Mouse (Mus musculus): ENCODE measurements at regions not wholly inside any gene's neighbourhood (a gene's known extent, or its start where the extent isn't known, plus 50 kb on each side); places are given as distances from the start of the nearest gene placed in this dataset.
A peak's percentile ranks its signal among the peaks of the same experiment; 100 is the strongest.
"Not testable (repeated sequence)": the region's sequence is repeated elsewhere in the genome, so short reads cannot be mapped to it uniquely, and the experiment has no call there.

DNA sequence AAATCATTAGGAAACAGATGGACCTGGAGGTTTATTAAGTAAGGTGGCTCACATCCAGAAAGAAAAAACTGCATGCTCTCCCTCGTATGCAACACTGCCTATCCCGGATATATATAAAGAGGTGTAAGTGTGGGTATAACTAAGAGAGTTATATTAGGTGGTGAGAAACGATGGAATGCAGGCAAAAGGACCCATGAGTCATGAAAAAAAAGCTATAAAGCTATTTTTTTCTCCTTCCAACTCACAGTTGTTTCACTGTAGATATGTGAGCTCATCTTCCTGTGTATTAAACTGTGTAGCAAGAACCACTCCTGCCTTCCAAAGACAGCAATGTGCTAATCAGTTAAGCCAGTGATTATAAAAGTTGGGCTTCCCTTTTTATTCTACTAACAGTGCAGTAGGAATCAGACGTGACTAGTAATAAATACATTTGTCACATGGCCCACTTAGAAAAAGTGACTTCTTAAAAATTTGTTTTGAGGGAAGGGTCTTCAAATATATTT, 51.4 kb upstream of the Bdh1 start:
- H3K4me3 ChIP-seq (ENCODE audit: low read depth, low read length); H3K9me3 ChIP-seq (ENCODE audit: control insufficient read depth, low read length); H3K9ac ChIP-seq (ENCODE audit: low read depth, low read length); H3K27ac ChIP-seq (ENCODE audit: low read depth, low read length); H3K27me3 ChIP-seq (replicated peaks; ENCODE audit: control insufficient read depth, insufficient read depth, low read length); H3K4me2 ChIP-seq; DNase-seq (ENCODE audit: low spot score); H3K36me3 ChIP-seq (ENCODE audit: control insufficient read depth, insufficient read depth, low read length); ATAC-seq (replicated peaks; ENCODE audit: low FRiP score); H3K4me1 ChIP-seq (replicated peaks; ENCODE audit: control insufficient read depth, insufficient read depth, low read length): not testable (repeated sequence)
- whole genome bisulfite sequencing: 64% methylated on average over 3 of the region's 4 CpGs

DNA sequence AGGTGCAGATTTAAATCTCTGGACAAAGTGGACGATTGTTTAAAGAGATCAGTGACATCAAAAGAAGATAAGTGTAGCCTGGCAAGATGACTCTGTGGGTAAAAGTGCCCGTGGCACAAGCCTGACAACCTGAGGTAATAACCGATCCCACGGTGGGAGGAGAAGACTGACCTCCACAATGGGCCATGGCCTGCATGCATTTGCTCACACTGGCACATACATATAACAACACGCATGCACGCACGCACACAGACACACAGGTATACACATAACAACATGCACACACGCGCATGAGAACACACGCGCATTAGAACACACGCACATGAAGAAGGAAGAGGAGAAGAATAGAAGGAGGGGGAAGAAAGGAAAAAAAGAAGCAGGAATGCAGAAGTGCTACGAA, 52.2 kb upstream of the Bdh1 start:
- H3K9ac ChIP-seq (ENCODE audit: low read depth, low read length): no peak overlapping the region
- DNase-seq (ENCODE audit: low spot score): no peak
- H3K27me3 ChIP-seq (replicated peaks; ENCODE audit: control insufficient read depth, insufficient read depth, low read length): no peaks in the 10 kb centered on the region
- no peaks in the 10 kb centered on the region for H3K4me1 ChIP-seq (replicated peaks; ENCODE audit: control insufficient read depth, insufficient read depth, low read length)
- no peak overlapping the region for H3K27ac ChIP-seq (ENCODE audit: low read depth, low read length)
- no peak overlapping the region for H3K4me3 ChIP-seq (ENCODE audit: low read depth, low read length)
- H3K9me3 ChIP-seq (ENCODE audit: control insufficient read depth, low read length): no peaks in the 10 kb centered on the region
- WGBS: 92% methylated on average over 13 of the region's 13 CpGs
- ATAC-seq (replicated peaks; ENCODE audit: low FRiP score): no peak
- H3K36me3 ChIP-seq (ENCODE audit: control insufficient read depth, insufficient read depth, low read length): no peaks in the 10 kb centered on the region
- H3K4me2 ChIP-seq: no peak overlapping the region

DNA sequence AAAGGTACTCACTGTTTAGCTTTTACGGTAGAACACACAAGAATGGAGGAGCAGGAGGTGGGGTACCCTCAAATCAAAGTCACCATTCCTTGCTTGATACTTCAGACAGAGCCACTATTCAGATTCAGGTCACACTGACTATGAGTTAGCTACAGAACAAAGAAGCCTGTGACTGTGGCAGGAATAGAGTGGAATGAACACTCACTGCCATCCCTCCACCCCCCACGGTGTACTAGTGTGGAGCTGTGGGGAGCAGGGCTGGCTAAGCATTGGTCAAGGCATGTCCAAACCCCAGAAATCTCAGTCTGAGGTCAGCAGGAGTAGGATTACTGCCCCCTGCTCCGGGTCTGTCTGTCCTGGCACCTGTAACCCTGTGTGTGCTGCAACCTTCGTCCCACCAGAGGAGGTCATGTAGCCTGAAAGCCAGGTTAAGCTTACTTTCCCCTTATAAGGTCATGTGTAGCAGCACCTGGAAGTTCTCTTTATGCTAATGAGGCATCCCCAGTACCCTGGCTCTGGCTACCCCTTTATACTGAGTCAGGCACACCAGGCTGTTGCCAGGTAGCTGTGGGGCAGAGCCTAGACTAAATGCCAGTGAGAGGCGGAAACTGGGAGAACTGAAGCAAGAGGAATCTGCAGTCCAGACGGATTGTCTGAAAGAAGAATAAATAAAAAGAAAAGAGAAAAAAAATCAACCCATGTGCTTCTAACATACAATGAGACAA, 53.1 kb upstream of the Apod start:
- H3K27me3 ChIP-seq (replicated peaks; ENCODE audit: control insufficient read depth, insufficient read depth, low read length): no peaks in the 10 kb centered on the region
- H3K4me3 ChIP-seq (ENCODE audit: low read depth, low read length): no peak overlapping the region
- no peaks in the 10 kb centered on the region for H3K9me3 ChIP-seq (ENCODE audit: control insufficient read depth, low read length)
- WGBS: 80% methylated on average over 6 of the region's 6 CpGs
- no peak overlapping the region for H3K27ac ChIP-seq (ENCODE audit: low read depth, low read length)
- DNase-seq (ENCODE audit: low spot score): no peak
- no peak overlapping the region for H3K9ac ChIP-seq (ENCODE audit: low read depth, low read length)
- H3K4me1 ChIP-seq (replicated peaks; ENCODE audit: control insufficient read depth, insufficient read depth, low read length): peaks cover 12% of the 10 kb centered on the region
- no peaks in the 10 kb centered on the region for H3K36me3 ChIP-seq (ENCODE audit: control insufficient read depth, insufficient read depth, low read length)
- no peak overlapping the region for H3K4me2 ChIP-seq
- no peak for ATAC-seq (replicated peaks; ENCODE audit: low FRiP score)

DNA sequence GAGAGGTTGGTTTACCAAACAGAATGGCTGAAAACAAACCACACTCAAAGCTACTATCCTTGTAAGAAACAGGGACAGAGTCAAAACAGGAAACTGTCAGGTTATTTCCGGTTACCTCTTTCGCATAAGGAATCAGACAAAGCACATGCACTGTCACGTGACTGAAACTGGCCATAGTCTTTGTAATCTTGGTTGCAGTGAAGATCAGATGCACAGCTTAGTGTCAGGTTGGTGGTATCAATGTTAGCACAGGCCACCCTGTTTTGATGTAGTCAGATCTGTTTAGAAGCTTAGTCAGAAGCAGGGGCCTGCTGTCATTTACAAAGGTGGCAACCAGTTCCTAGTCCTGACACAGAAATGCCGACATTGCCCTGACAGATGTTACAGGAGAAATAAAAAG, 51.4 kb upstream of the Apod start:
- Histone ChIP-seq H3K4me2 (no peak overlapping the region), H3K4me3 (ENCODE audit: low read depth, low read length) (no peak overlapping the region), H3K9me3 (ENCODE audit: control insufficient read depth, low read length) (no peaks in the 10 kb centered on the region), H3K27me3 (replicated peaks; ENCODE audit: control insufficient read depth, insufficient read depth, low read length) (no peaks in the 10 kb centered on the region), H3K9ac (ENCODE audit: low read depth, low read length) (no peak overlapping the region), H3K27ac (ENCODE audit: low read depth, low read length) (no peak overlapping the region), H3K36me3 (ENCODE audit: control insufficient read depth, insufficient read depth, low read length) (no peaks in the 10 kb centered on the region), H3K4me1 (replicated peaks; ENCODE audit: control insufficient read depth, insufficient read depth, low read length) (peaks cover 12% of the 10 kb centered on the region)
- no peak for ATAC-seq (replicated peaks; ENCODE audit: low FRiP score)
- WGBS: 61% methylated on average over 4 of the region's 4 CpGs
- DNase-seq (ENCODE audit: low spot score): no peak

DNA sequence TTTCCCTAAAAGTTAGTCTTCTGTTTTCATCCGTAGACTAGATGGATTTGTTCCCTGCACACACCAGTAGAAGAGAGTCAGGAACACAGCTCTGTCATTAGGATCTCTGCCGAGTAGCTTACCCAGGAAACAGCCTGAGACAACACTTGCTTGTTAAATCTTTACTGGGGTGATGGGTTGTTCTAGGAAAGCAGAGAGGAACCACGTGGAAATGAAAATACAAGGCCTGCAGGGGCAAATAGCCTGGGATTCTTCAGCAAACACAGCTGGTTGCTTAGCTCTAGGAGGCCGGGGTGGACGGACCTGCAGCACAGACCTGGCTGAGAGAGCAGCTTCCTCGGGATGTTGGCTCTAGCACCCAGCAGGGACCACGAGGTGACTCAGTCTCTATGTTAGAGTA, 49.9 kb upstream of the Apod start:
- Histone ChIP-seq H3K36me3 (ENCODE audit: control insufficient read depth, insufficient read depth, low read length) (no peaks in the 10 kb centered on the region), H3K4me3 (ENCODE audit: low read depth, low read length) (no peak overlapping the region), H3K9me3 (ENCODE audit: control insufficient read depth, low read length) (no peaks in the 10 kb centered on the region), H3K4me1 (replicated peaks; ENCODE audit: control insufficient read depth, insufficient read depth, low read length) (peaks cover 14% of the 10 kb centered on the region), H3K27ac (ENCODE audit: low read depth, low read length) (no peak overlapping the region), H3K27me3 (replicated peaks; ENCODE audit: control insufficient read depth, insufficient read depth, low read length) (no peaks in the 10 kb centered on the region), H3K9ac (ENCODE audit: low read depth, low read length) (no peak overlapping the region), H3K4me2 (peak overlapping the region; percentile 25; the same call in 1 of the 2 replicates)
- no peak for ATAC-seq (replicated peaks; ENCODE audit: low FRiP score)
- no peak for DNase-seq (ENCODE audit: low spot score)
- WGBS: 50% methylated on average over 7 of the region's 7 CpGs
